ENCODE assay signal across 9 mouse cellular contexts in the genomic region with DNA sequence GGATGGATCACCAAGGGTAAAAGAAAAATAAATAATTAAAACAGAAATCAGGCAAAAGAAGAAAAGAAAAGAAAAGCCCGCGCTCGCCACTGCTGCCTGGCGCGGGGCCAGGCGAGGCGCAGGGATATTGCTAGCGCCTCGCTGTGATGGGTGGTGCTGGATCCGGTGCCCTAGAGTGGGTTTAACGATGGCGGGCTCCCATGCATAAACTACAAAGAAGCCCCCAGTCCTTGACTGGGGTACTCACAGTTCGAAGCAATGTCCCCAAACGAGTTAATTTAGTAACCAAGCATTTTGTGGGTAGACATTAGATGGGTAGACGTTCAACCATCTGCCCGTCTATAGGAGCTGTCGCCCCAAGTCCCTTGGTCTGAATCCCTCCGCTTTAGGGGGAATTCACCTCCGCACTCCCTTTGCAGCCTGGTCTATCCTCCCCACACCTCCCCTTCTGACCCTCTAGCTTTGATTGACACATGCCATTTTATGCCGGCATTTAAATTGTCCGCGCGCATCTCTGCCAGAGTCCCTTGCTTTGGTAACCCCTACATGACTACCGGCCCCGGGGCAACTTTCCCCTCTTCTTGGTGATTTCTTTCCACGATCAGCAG. TPM values are rescaled to one million over a fixed set of nuclear protein-coding genes. Genes with fewer than 3 reads are reported as not detected.
DNase-seq lines count a peak whose midpoint lies in the region; ATAC-seq lines count a peak whose summit lies in the region.
"Had no signal": no experiment of that assay in that cellular context is flagged by ENCODE, and none has a peak within 500 bp of the region (broad histone marks: within the 10 kb centered on the region; RNA-seq: fewer than 3 reads in every experiment).

No protein-coding gene starts in this region.

- under 1% methylated on average over 26 of the region's 26 CpGs for WGBS in heart, embryonic 15.5 days
- under 1% methylated on average over 26 of the region's 26 CpGs for WGBS in midbrain, embryonic 12.5 days

- peaks cover 51% of the 10 kb centered on the region for H3K27me3 ChIP-seq in heart, embryonic 15.5 days
- peaks cover 25% of the 10 kb centered on the region for H3K27me3 ChIP-seq in midbrain, embryonic 12.5 days

- H3K9me3 ChIP-seq in heart, embryonic 15.5 days (replicated peaks) = no peaks in the 10 kb centered on the region
- H3K9me3 ChIP-seq in midbrain, embryonic 12.5 days = no peaks in the 10 kb centered on the region

- ATAC-seq in heart, embryonic 15.5 days (replicated peaks; ENCODE audit: insufficient number of reproducible peaks, insufficient read depth, low FRiP score, low read depth) = no peak
- ATAC-seq in midbrain, embryonic 12.5 days (ENCODE audit: low FRiP score, low read depth) = peak; percentile 32
- ATAC-seq in activated CD4-positive, CD25-positive, alpha-beta regulatory T cell, adult 4 months = no peak

- no peak overlapping the region for H3K9ac ChIP-seq in heart, embryonic 15.5 days
- peak overlapping the region; percentile 71 for H3K9ac ChIP-seq in midbrain, embryonic 12.5 days (replicated peaks)

- H3K4me2 ChIP-seq in heart, embryonic 15.5 days = peak overlapping the region; percentile 94
- H3K4me2 ChIP-seq in midbrain, embryonic 12.5 days (replicated peaks) = peak overlapping the region; percentile 78

- H3K4me3 ChIP-seq in heart, embryonic 15.5 days = peak overlapping the region; percentile 55
- H3K4me3 ChIP-seq in midbrain, embryonic 12.5 days = peak overlapping the region; percentile 68

- peak; percentile 6 for DNase-seq in ovary, postnatal 10 days (ENCODE audit: low spot score)
- no peak for DNase-seq in ovary, postnatal 14 days (ENCODE audit: low spot score)
- peak; percentile 43 to 52 for DNase-seq in cerebellum, postnatal 36 days
- DNase-seq in layer of hippocampus, adult 9-11 months = peak; percentile 42
- DNase-seq in thymus, postnatal 36 days = no peak

- no peak overlapping the region for H3K27ac ChIP-seq in heart, embryonic 15.5 days
- H3K27ac ChIP-seq in midbrain, embryonic 12.5 days (replicated peaks) = peak overlapping the region; percentile 84
- H3K27ac ChIP-seq: macrophage had no signal

- peaks cover 34% of the 10 kb centered on the region for H3K4me1 ChIP-seq in heart, embryonic 15.5 days (replicated peaks)
- peaks cover 6% of the 10 kb centered on the region; the same call in 1 of the 2 replicates for H3K4me1 ChIP-seq in midbrain, embryonic 12.5 days

- H3K36me3 ChIP-seq in heart, embryonic 15.5 days = no peaks in the 10 kb centered on the region
- no peaks in the 10 kb centered on the region for H3K36me3 ChIP-seq in midbrain, embryonic 12.5 days

RNA-seq across cellular contexts. Expression of gene Pcdh10, which starts 0.7 kb away (rescaled TPM):
- polyA plus RNA-seq in heart, embryonic 15.5 days (2015; fragmentation: Nextera tagmentation; extraction: Ambion mirVana) = 0.13 and 0.24 TPM in 2 replicates
- 6.2 and 7.4 TPM in 2 replicates for polyA plus RNA-seq in midbrain, embryonic 12.5 days (2016; fragmentation: Nextera tagmentation; extraction: Ambion mirVana)
- under 1 TPM in 1 of 2 experiments, not detected in 1; 0.09 TPM for polyA plus RNA-seq in activated CD4-positive, CD25-positive, alpha-beta regulatory T cell, adult 4 months (2017; shearing (Covaris generic))
- polyA plus RNA-seq: macrophage had no signal

Comparison
In these comparisons a context has a peak if more than half of its experiments do, and no peak if none do; other contexts are left out.
1. DNase-seq: peak in ovary, postnatal 10 days (single experiment), cerebellum, postnatal 36 days (2 of 2) and layer of hippocampus, adult 9-11 months (single experiment); none in ovary, postnatal 14 days (single experiment) and thymus, postnatal 36 days (0 of 2).